Mouse (Mus musculus): ENCODE results near the gene Wnt11.

Wnt11 gene

GRCm38 (mm10) chr7:98834711-98835321, at the start of gene Wnt11:
Wnt11 (plus strand) TSS chr7:98835112.
- peak; percentile 48 for DNase-seq (ENCODE audit: low spot score)

- DNase-seq (ENCODE audit: low spot score), result no peak
Measured at GRCm38 (mm10) chr7:98786792-98787612, 47.9 kb upstream of the Wnt11 start.

- no peak for DNase-seq (ENCODE audit: low spot score)
Measured at GRCm38 (mm10) chr7:98788721-98789120, 46.2 kb upstream of the Wnt11 start.

GRCm38 (mm10) chr7:98789121-98789520, 45.8 kb upstream of the Wnt11 start:
- no peak for DNase-seq (ENCODE audit: low spot score)

- no peak for DNase-seq (ENCODE audit: low spot score)
Measured at GRCm38 (mm10) chr7:98791864-98792263, 43.0 kb upstream of the Wnt11 start.

- DNase-seq (ENCODE audit: low spot score), result no peak
Measured at GRCm38 (mm10) chr7:98793811-98794210, 41.1 kb upstream of the Wnt11 start.

- DNase-seq (ENCODE audit: low spot score), result no peak
Measured at GRCm38 (mm10) chr7:98794444-98794843, 40.5 kb upstream of the Wnt11 start.

- no peak for DNase-seq (ENCODE audit: low spot score)
Measured at GRCm38 (mm10) chr7:98795637-98796036, 39.3 kb upstream of the Wnt11 start.

- no peak for DNase-seq (ENCODE audit: low spot score)
Measured at GRCm38 (mm10) chr7:98797347-98798133, 37.4 kb upstream of the Wnt11 start.

- DNase-seq (ENCODE audit: low spot score), result no peak
Measured at GRCm38 (mm10) chr7:98798134-98798417, 36.8 kb upstream of the Wnt11 start.

- no peak for DNase-seq (ENCODE audit: low spot score)
Measured at GRCm38 (mm10) chr7:98800435-98800834, 34.5 kb upstream of the Wnt11 start.

- peak; percentile 46 for DNase-seq (ENCODE audit: low spot score)
Measured at GRCm38 (mm10) chr7:98801086-98801485, 33.8 kb upstream of the Wnt11 start.

GRCm38 (mm10) chr7:98803181-98803580, 31.7 kb upstream of the Wnt11 start:
- no peak for DNase-seq (ENCODE audit: low spot score)

GRCm38 (mm10) chr7:98804841-98805772, 29.8 kb upstream of the Wnt11 start:
- DNase-seq (ENCODE audit: low spot score), result no peak

GRCm38 (mm10) chr7:98806961-98807360, 28.0 kb upstream of the Wnt11 start:
- DNase-seq (ENCODE audit: low spot score), result no peak

- no peak for DNase-seq (ENCODE audit: low spot score)
Measured at GRCm38 (mm10) chr7:98809372-98809771, 25.5 kb upstream of the Wnt11 start.

- DNase-seq (ENCODE audit: low spot score), result no peak
Measured at GRCm38 (mm10) chr7:98810619-98811018, 24.3 kb upstream of the Wnt11 start.

GRCm38 (mm10) chr7:98820501-98820900, 14.4 kb upstream of the Wnt11 start:
- DNase-seq (ENCODE audit: low spot score), result no peak

GRCm38 (mm10) chr7:98822881-98823280, 12.0 kb upstream of the Wnt11 start:
- no peak for DNase-seq (ENCODE audit: low spot score)

GRCm38 (mm10) chr7:98823896-98824822, 10.8 kb upstream of the Wnt11 start:
- DNase-seq (ENCODE audit: low spot score), result no peak

GRCm38 (mm10) chr7:98828052-98828451, 6.9 kb upstream of the Wnt11 start:
- DNase-seq (ENCODE audit: low spot score), result no peak

Measured in urinary bladder, postnatal 14 days (tissue).